Mouse (Mus musculus): ENCODE data around the gene Sass6.
"Not testable (repeated sequence)": the region's sequence is repeated elsewhere in the genome, so short reads cannot be mapped to it uniquely, and the experiment has no call there.

Gene Sass6

DNA sequence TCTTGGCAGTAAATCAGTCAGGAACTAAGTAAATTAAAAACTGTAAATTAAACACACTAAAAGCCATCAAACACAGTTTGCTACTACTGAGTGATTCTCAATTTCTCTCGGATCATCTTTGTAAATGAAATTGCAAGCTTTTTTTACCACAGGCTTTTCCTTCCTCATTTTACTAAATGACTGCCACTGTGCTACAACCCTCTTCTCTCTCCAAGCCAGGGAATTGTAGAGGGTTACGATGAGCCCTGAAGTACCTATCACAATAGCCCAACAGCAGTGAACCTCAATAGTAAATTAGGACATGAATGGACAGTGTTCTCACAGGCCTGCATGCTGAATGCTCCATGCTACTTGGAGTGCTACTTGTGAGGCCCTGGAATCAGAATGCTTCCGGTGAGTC lies 39.3 kb downstream of the Sass6 start:
- no peak for DNase-seq

DNA sequence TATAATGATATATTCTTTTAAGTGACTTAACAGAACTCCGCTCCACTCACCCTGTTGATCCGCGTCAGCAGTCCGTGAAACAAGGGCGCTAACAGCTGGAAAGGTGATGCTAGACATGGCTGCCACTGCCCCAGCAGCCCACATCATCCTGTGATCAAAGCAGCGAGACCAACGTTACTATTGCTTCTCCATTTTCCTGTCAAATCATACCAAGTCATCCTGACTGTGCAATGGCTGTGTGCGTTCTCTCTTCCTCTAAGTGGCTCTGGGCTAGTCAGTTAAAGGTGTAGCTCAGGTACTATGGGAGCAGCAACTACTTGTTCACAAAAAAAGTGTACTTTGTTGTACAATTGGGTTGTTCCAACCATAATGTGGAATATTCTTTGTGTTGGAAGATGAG lies 40.1 kb downstream of the Sass6 start:
- no peak for DNase-seq

DNA sequence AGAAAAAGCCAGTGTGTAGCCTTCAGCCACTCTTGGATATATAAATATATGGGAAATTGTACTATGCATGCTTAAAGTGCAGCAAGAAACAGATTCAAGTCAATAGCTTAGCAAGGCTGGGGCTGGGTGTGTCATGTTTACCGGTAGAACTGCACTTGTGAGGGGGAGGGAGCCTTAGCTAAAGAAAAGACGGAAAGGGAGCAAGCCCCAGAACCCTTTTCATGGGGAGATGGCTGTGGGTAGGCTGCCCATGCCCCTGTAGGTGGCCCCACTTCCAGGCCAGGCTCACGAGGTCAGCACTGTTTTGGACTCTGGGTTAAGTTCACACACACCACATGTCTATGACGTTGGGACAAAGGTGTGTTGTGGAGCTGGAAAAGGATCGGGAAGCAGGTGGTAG lies 41.0 kb downstream of the Sass6 start:
- no peak for DNase-seq

GRCm38 (mm10) chr3:116637693-116638476 lies 43.1 kb downstream of the Sass6 start:
- no peak for DNase-seq

DNA sequence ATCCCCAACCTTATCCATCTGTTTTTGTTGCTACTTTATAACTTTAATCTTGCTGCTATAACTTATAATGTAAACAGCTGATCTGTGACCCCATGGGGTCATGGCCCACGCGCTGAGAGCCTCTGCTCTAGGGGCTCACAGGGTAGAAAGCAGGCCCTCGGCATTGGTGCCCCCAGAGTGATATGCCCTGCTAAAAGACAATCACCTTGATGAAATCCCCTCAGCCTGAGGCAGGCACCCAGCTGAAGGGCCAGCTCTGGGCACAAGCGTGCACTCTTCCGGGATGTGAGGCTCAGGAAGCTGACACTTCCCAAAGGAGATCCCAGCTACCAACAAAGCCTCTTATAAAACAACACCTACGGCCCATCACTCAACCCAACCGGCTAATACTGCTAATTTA lies 43.8 kb downstream of the Sass6 start:
- DNase-seq: no peak

DNA sequence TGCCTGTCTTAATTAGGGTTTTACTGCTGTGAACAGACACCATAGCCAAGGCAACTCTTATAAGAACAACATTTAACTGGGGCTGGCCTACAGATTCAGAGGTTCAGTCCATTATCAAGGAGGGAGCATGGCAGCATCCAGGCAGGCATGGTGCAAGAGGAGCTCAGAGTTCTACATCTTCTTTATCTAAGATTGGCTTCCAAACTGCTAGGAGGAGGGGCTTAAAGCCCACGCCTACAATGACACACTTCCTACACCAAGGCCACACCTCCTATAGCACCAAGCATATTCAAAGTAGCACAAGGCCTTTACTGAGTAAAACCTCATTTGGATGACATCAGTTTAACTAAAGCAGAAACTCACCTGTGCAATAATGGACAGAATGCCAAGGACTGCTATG lies 45.2 kb downstream of the Sass6 start:
- no peak for DNase-seq

GRCm38 (mm10) chr3:116641811-116642371 lies 47.1 kb downstream of the Sass6 start:
- DNase-seq: no peak

DNA sequence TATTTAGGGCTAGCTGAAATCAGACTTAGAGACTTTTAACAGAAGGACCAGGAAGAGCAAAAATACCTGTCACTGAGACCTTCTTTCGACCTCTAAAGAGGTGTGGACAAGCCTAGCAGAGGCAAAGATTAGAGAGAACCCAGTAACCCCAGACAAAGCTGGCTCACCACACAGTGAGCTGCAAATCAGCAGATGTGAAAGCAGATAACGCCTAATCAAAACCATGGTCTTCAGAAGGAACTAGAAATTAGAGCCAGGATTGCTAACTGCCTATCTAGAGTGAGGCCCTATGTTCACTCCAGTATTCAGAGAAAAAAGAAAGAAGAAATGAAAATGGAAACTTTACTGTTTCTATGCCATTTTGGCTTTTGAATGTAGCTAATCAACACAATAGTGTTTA lies 47.6 kb downstream of the Sass6 start:
- DNase-seq: no peak

- DNase-seq: no peak
Observed at GRCm38 (mm10) chr3:116646387-116646786, 51.6 kb downstream of the Sass6 start.

DNA sequence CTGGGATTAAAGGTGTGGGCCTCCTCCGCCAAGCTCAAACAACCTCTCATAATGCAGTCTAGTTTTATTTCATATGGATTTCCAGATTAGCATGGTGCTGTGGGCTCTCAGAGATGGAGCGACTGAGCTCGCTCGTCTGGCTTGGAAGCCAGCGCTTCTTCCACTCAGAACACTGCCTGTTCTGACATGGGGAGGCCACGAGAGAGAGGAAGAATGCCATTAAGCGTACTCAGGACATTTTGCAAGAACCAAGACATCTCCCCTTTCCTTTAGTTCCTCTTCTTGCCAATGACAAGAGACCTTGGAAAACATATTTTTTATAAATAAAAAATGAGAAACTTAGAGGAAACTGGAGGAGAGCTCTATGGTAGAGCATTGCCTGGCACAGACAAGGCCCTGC lies 54.0 kb downstream of the Sass6 start:
- DNase-seq: no peak

- no peak for DNase-seq
Observed at GRCm38 (mm10) chr3:116650698-116651097, 55.9 kb downstream of the Sass6 start.

DNA sequence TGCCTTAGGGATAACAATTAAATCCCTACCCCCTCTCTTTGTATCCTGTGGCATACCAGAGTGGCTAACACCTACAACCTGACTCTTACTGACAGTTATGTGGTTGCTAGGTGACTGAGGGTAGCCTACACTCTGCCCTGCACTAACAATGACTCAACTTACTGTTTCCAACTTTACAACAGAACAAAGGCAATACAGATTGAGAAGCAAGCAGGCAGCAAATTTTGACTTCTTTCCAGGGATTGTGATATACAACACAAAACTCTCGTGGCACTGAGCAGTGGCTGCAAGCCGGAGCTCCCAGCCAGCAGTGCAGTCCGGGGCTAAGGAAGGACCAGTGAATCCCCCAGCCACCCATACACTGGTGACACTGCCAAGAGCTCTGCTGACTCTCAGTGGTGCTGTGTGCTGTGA lies 57.3 kb downstream of the Sass6 start:
- DNase-seq: no peak

DNA sequence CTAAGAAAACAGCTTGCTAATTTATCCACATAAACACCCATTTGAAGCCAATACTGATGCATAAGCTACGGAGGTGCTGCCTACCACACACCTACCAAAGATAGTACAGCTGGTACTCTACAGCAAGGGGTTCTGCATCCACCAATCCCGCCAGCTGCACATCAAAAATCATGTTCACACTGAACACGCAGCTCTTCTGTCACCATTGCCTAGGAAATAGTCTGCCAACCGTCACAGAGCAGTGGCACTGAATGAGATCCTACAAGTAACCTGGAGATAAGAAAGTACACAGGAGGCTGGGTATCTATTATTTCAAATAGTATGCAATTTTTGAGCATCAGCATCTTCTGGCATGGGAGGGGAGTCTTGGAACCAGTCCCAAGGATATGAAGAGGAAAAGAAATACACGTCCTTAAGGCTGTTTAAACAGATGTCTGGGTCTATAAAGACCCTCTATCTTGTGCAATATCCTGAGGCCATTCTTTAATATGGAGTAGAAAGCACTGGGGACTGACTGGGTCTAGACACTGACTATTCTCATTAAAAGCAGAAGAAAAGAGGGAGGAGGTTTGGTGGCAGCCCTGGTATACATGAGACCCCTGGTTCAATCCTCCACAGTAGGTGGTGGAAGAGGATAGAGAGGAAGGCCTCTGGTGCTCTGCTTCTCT lies 58.6 kb downstream of the Sass6 start:
- DNase-seq: no peak

GRCm38 (mm10) chr3:116654051-116654450 lies 59.3 kb downstream of the Sass6 start:
- not testable (repeated sequence) for DNase-seq

DNA sequence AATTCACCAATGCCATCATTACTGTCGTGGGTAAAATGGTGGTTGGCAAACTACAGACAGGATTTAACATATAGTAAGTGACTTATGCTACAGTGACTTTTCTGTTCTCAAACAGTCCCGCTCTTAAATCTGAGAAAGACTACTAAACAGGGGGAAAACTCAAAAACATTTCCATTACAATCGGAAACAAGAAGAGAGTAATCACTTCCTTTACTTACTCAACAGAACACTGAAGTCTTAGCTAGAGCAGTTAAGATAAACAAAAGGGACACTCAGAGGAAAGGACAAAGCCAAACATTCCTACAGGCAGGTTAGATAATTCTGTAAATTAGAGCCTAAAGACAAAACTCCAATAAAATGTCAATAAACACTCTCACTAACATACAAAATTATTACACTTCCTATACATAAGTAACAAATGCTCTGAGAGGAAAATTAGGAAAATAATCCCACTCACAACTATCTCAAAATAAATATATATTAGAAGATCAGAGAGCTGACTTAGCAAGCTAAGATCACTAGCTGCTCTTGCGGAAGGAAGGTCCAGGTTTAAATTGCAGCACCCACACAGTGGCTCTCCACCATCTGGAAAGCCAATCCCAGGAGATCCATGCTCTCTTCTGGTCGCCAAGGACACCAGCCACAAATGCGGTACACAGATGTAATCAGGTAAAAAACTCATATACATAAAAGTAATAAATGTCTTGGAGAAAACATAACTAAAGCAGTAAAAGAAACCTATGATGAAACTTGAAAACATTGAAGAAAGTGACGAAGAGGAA lies 61.6 kb downstream of the Sass6 start:
- no peak for DNase-seq

GRCm38 (mm10) chr3:116658928-116659565 lies 64.3 kb downstream of the Sass6 start:
- no peak for DNase-seq

DNA sequence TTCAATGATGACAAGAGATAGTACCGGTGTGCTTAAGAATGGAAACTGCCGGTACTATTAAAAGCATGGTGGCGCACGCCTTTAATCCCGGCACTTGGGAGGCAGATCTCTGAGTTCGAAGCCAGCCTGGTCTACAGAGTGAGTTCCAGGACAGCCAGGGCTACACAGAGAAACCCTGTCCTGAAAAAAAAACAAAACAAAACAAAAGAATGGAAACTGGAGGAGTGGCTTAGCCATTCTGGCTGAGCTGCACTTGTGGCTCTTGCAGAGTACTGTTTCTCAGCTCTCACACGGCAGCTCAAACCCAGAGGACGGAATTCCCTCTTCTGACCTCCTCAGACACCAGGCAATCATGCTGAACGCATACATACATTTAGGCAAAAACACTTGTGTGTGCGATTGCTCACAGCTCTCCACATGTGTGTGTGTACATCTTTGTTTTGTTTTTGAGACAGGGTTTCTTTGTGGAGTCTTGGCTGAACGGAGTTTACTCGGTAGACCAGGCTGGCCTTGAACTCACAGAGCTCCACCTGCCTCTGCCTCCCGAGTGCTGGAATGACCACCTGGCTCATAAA lies 65.2 kb downstream of the Sass6 start:
- DNase-seq: no peak

- DNase-seq: no peak
Observed at GRCm38 (mm10) chr3:116661288-116661869, 66.6 kb downstream of the Sass6 start.

DNA sequence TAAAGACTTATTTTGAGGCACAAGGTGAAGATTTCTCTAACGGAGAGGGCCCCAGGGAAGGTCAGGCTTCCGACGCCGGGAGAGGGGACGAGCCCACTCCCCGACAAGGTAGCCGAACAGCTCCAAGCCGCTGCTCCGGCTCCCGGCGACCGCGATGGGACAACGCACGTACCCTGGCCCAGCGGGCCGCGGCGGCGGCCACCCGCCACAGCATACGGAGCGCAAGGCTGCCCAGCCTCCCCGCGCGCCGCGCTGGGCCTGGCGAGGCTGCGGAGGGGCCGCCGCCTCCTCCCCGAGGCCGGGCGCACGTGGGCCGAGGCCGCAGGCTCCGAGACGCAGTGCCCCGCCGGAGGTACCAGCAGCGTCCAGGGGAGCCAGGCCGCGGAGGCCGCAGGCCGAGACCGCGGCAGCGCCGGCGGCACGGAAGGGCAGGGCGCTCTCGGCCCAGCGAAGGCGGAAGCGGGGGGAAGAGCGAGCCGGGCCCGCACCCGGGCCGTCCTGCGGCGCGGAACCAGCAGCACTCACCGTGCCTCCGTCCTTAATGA lies 67.2 kb downstream of the Sass6 start:
- no peak for DNase-seq

DNA sequence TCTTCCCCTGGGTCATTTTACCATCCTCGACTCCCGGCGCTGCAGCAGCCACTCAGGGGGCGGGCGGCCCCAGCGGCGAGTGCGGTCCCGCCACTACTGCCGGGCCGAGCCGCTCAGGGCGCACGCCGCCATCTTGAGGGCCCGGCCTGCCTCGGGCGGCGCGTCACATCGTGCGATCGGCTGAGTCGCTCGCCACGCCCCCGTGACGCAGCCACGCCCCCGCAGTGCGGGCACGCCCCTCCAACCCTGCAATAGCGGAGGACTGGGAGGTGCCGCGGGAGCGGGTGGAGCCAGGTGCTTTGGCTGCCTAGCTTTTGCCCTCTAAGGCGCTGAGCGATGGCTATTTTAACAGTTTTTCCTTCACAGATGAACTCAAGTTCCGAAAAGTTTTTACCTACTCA lies 67.7 kb downstream of the Sass6 start, which contains the start of gene Mfsd14a:
Mfsd14a (minus strand) TSS at position 215 of the 401 bp plus-strand sequence.
- DNase-seq: peak; percentile 100

- not testable (repeated sequence) for DNase-seq
Observed at GRCm38 (mm10) chr3:116664281-116664680, 69.5 kb downstream of the Sass6 start.

Measured in thymus, postnatal 25 days (tissue).